Mouse (Mus musculus) layer of hippocampus, adult 18-20 months (tissue): ENCODE measurements around the gene Spef2. TPM values are rescaled to one million over a fixed set of nuclear protein-coding genes. Genes with fewer than 3 reads are reported as not detected.
"Not testable (repeated sequence)": the region's sequence is repeated elsewhere in the genome, so short reads cannot be mapped to it uniquely, and the experiment has no call there.

Experiments used
- DNase-seq, 2 experiments: peaks; one replicate each; pipeline ENCODE4 v3.0.0; 2022; ENCODE audit warnings: low spot score in 2 of 2
- total RNA-seq, 2 experiments: library from RNA; stranded (reverse); gene quantifications; 2 replicates each; pipeline ENCODE4 v1.2.3; 2021

The Spef2 gene
- total RNA-seq, 2 experiments from 2014 or later, result 3.1 to 3.2 TPM

DNA sequence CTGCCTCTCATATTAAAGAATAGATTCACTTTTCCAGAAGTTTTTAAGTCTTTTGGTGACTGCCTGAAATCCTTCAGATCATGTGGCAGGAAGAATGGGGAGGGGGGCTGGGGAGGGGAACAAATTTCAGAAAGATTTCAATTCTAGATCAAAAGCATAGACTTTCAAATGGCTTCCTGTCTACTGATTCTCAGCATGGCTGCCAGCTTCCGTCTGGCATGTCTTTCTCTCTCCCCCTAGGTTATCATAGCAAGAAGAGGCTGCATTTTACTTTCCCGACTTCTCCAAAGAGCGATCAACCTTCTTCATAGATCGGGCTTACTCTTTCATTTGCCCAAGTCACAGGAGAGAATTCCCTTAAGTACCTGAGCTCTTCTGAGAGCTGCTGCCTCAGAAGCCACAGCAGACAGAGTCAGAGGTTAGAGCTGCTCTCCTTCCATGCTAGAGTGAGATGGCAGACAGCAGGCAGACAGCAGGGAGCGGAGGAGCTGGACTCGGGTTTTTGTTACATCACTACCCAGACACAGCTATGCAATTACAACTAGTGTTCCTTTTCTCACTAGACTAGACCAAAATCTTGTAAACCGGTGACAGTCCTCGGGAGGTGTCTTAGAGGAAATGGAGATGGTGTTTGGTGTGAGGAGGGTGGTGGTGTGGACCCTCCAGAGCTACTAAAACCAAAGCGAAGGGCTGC is 71.2 kb downstream of the Spef2 start:
- DNase-seq, result no peak

DNA sequence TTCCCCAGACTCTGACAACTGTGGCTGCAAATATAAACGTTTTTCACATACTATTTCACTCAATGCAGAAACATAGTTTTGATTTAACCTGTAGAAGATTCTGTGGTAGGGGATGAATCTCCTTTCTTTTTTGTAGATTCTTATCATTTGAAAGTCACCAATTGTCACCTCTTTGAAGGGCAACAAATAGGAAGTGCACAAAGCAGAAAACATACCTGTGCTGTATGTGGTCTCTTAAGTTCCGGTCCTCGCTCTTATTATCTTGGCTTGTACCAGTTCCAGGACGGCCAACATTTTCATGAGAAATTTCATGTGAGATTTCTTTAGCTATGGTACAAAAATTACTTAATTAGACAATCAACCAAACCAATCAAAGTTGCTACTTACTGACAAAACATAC is 80.1 kb downstream of the Spef2 start:
- DNase-seq, result no peak

DNA sequence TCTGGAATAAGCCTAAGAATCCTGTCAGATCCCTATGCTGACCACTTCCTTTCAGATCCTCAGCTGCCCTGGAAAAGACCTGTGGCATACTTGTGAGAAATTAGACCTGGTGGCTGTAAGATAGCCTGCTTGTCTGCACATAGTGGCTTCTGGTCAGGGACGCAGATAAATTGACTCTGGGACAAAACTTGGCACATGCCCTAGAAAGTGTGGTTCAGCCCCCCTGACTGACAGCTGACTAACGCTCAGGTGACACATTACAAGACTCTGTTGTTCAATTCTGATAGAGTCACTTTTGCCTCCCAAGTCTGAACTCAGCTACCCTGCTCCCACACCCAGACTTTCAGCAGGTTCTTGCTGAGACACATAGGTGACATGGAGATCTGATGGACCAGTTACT is 83.7 kb downstream of the Spef2 start:
- not testable (repeated sequence) for DNase-seq

DNA sequence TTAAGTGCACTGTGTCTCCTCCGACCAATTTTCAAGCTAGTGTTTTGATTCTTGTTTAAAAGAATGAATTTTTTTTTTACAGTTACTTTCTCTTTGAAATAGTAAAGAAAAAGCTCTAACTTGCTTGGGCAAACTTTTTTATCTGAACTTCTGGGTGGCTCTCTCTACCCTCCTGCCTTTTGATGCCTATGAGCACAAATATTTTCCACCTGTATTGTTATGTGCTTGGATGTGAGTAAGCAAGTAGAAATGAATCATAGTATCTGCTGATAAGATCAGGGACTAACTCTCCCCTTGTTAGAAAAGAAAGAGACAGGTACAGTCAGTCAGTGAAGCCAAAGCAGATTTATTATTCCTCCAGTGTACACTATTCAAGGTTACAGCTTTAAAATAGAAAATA is 87.5 kb downstream of the Spef2 start:
- no peak for DNase-seq

DNA sequence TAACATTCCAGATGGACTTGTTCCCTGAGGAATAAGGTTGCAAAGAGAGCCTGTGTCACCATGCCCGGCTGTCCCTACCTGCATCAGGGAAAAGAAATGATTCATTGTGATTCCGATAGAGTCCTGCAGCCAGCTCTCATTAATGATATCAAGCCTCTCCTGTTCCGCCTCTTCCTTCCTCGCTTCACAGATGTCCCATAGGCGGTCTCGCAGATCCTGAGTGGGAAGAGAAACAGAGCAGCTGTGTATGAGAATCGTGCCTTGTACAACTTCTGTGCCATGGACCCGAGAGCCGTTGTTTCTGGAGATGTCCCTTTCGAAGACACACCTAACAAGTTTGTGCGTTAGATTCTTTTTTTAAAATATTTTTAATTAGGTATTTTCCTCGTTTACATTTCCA is 114.2 kb downstream of the Spef2 start:
- DNase-seq, result peak; percentile 58 to 81

DNA sequence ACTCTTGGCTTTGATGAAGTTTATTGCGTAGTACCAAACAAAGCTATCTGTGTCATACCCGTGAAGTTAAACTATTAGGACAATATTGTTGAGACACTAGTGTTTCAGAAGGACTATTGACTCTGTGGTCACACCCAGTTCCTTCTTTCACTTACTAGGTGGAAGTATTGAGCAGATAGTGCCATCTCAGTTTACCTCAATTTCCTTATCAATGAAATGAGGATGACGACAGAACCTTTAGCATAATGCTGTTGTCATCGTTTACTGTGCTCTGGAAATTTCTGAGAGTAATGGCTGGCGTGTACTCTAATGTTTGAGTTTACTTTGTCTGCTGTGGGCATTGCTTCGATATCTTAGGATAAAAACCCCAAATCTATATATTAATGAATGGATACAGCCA is 117.0 kb downstream of the Spef2 start:
- DNase-seq, result no peak

DNA sequence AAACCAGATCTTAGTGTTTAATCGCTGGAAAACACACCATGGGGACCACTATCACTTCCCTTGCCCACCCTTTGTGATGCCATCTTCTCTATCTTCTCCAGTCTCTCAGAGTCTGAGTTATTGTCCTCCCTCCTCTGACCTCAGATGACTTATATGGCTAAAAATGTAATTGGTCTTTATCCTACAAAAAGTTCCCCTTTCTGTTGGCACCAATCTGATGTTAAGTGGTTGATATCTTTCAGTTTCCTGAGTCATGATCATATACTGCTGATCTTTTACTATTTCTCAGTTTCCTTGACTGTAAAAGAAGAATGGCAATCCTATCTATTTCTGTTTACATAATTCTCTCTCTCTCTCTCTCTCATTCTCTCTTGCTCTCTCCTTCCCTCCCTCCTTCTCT is 119.0 kb downstream of the Spef2 start:
- no peak for DNase-seq

DNA sequence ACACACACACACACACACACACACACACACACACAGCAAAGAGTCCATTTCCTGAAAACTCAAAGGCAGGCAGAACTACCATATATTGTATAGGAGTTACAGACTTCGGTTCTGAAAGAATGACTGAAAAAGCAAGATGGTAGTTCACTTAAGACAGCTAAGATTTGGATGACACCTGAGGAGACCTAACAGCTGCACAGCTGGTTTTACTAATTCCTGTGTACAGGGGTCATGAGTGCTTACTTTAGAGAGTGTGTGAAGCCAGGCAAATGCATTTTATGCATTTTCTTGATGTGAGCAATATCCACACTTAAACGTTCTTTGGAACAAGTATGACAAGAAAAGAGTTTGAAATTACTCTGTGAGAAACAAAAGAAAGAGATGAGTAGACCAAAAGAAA is 124.0 kb downstream of the Spef2 start:
- no peak for DNase-seq

DNA sequence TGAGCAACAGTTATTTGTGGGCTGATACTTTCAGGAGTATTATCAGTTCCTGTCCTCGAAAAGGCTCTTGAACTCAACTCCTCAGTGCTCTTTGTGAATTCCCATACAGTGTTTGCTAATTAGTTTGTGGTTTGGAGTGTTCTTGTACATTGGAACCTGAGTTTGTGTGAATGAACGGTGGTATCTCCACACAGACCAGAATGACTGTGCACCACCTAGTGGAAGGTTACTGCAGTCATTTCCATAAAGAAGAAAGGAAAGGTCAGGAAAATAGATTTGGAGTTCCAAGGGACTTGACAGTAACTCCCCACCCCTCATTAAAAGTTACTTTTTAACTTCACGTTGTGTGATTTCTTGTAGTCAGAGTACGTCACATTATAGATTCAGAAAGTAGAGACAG is 140.5 kb downstream of the Spef2 start:
- DNase-seq, result peak in 1 of 2 experiments; percentile 34

DNA sequence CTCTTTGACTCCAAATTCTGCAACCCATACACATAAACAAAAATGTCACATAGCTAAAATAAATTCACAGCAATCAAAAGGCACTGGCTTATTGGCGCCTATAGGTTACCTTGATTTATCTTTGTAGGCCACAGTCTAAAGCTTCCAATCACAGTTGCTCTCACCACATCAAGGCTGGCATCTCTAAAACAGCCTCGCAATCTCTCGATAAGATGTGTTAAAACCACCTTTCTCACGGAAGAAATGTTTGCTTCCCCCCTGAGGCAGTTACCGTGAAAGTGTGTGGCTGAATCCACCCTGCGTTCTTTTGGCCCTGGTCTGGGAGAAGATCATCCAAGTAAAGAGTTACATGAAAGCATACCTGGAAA is 148.6 kb downstream of the Spef2 start:
- DNase-seq, result no peak

DNA sequence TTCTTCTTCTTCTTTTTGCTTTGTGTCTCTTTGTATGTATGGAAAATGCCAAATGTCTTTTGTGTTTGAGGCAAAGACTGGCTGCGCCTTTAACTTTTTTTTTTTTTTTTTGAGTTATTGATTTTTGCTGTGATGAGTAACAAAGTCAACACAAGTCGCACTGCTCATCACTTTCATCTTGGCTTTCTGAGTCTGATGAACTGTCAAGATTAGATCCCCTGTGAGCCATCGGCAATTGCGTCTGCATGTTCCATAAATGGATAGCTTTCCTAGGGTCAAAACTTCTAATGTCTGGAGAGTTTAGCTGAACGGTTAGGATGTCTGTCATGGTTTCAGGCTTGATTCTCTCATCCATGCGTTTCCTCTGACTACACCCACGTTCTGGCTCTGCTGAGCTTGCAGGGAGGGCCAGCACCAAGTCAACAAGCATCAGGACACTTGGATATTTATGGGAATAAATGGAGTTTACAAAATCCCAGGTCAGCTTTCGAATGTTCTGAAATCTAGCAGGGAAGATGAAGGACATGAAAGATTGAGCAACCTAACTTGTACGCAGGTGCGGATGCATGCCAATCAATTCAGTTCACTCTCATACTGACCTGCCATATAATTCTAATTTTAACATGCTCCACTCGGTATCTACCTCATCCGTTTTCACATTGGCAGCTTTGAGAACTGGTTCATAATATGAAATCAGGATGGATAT is 149.1 kb downstream of the Spef2 start:
- no peak for DNase-seq

DNA sequence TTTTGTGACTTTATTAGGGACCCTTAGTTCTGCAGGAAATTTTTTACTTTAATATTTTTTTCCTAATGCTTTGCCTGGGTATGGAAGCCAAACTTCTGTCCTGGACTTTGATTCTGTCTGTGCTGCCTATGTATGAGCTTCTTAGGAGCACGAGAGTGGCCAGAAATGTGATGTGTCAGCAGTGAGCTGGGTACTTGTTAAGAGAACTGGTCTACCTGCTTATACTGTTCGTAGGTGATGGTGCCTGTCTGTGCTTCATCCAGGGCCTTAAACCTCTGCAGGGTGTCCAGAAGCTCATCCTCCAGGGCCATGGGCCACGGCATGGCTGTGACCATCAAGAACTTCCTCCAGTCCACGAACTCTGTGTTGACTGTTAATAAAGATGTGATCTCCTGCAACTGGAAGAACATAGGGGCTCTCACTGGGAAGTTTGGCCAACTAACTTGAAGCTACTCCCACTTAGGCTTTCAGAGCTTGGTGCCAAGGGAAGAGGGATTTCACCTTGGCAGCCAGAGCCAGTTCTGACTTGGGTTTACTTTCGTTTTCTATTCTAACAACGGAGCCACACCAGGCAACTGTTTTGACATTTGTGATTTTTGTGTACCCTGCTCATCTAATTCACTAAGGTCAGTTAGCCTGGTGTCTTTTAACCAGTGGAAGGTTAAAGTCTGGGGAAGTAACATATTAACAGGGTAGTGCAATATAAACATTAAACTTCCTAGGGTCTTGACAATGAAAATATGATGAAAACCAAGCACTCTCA is 152.2 kb downstream of the Spef2 start:
- no peak for DNase-seq

DNA sequence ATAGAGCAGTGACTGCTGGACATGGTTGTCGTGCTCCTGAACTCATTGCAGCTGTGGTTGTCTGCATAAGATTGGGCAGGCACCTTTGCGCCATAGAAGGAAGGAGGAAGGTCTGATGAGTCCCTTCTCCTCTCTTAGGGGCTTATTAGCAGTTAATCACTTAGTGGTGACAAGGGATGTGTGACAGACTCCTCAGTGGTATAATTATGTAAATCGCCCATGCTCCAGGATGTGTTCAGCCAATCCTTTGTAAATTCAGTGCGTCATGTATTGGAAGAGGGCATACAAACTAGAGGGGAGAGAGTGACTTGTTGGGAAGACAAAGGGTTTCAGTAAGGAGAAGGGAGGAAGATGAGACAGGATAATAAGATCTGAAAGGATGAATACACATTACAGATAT is 158.7 kb downstream of the Spef2 start:
- DNase-seq, result no peak

DNA sequence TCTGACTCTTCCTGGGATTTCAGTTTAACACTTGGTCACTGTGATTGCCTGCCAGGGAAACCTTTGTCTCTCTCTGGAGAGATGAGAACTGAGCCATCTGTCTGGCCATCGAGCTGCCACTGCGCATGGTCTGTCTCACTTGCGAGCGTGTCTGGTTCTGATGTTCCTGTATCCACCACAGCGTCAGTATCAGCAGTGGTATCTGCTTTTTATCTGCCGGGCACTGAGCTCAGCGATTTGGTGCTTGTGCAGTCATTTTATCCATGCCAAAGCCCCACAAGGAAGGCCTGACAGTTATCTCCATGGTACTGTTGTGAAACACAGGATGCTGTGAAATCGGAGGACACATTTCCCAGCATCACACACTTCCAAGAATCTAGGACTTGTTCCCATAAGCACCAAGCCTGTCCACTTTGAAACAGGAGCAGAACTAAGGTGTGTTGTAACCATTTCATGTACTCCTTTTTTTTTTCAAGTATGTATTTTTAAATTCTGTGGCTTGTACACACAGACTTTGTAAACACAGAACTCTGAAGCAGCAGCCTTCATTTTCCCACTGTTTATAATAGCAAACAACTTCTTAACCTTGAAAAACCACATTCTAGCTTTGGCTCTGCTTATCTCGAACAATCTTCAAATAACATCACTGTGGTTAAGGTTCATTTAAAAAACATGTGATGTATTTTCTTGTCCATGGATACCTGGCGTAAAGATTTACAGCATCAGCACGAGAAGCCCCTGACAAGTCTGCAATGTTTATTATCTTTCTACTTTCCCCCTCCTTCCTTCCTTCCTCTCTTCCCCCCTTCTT is 168.0 kb downstream of the Spef2 start:
- no peak for DNase-seq

DNA sequence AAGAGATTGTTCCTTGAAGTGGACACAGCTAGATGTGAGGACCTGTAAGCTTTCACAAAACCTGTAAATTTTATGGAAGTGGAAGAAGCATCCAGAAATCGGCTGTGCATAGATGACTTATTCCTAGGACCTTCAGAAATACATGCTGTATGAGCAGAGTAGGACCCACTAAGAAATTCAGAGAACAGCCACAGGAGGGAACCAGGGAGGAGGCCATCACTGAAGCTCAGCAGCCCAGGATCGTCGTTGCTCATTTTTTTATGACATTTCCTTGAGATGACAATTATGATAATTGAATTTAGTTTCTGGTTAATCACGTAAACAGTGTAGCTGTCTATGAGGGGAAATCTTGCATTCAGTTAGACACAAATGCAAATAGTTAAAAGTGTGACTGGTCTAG is 171.4 kb downstream of the Spef2 start:
- DNase-seq, result peak in 1 of 2 experiments; percentile 18

DNA sequence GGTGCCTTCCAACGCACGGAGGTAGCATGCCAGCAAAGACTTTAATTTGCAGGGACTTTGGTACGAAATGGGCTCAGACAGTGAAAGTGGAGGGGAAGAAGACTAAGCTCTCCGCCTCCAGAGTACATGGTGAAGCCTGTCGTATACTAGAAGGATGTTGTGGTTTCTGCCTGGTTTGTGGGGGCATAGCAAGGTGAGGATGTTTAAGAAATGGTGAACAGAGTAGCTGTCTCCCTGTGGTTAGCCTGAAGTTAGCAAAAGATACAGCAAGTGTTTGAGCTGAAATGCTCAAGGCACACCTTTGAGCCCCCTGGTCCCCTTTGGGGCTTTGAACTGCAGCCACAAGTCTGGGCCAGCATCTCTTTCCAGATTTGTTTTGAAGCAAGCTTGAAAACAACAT is 173.9 kb downstream of the Spef2 start:
- no peak for DNase-seq

DNA sequence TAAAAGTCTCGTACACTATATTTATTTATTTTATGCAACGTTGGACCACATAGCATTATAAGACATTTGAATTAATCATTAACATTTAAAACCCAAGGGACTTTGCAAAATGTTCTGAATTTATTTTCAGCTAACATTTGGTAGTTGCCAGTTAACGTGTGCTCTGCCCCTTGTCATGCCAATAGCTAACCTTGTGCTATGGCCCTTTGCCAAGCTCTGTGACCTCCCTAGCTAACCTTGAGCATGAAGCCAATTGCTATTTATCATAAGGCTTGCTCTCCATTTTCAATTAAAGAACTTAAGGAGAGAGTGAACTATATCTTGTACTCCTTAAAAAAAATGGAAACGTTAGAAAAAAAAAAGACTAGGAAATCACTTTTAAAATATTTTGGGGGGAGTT is 175.3 kb downstream of the Spef2 start:
- no peak for DNase-seq

DNA sequence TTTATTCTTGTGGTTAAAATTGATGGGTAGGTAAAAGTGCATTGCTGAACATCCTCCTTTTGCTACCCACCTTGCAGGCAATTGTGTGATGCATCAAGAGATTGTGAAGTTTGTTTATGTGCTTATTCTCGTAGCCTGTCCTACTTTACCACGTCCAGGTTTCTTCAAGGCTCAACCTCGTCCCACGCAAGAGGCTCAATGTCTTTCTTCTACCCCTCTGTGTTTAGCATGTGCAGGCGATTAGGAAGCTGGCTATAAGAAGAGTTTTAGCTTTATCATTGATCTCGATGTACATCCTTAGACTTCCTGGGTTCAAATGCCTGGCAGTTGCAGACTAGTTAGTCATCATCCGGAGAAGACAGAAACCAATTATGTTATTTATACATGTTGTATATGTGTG is 176.0 kb downstream of the Spef2 start:
- DNase-seq, result no peak

DNA sequence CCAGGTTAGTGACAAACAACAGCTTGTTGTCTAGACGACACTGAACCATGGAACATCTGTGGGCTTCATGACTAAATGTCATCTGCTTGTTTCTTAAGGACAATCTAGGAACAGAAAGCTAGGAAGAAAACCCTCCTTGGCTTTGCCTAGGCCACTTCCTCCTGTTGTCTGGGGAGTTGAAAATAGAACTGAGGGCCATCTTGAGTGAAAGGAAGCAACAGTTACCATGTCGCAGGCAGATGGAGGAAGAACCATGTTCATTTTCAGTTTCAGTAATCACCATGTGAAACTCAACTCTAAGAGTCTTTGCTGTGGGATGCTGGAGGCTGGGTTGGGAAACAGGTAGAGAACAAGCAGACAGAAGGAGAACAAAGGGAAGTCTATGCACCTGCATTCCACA is 176.8 kb downstream of the Spef2 start:
- DNase-seq, result no peak

DNA sequence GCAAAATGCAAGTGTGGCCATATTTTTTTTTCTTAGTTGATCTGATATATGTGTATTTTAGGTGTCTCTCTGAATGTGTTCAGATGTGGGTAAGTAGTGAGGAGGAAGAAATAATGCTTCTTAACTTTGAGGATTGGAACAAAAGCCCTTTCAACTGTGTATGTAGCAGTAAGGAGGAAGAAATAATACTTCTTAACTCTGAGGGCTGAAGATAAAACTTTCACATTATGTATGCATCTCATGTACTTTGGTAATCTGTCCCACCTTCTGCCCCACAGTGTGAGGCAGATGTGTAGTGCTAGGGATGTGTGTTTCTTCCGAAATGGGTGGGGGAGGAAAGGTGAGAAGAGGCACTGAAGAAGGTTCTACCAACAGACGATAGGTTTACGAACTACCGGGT is 181.4 kb downstream of the Spef2 start:
- DNase-seq, result no peak

DNA sequence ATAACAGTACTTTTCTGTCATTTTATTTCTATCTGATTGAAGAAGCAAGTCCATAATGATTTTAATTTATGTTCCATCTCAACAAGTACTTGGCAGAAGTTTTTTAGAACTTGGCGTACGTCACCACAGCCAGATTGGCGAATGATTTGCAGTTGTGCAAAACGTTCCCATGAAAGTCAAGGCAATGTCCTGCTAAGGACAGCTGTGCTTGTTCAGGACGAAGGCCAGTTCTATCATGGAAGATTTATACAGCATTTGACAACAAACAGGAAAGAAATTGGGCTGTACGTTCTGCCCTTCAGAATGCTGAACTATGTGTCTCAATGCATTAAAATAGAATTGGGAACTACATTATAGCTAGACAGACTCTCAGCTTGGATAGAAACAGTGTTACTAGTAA is 183.3 kb downstream of the Spef2 start:
- peak in 1 of 2 experiments; percentile 63 for DNase-seq

DNA sequence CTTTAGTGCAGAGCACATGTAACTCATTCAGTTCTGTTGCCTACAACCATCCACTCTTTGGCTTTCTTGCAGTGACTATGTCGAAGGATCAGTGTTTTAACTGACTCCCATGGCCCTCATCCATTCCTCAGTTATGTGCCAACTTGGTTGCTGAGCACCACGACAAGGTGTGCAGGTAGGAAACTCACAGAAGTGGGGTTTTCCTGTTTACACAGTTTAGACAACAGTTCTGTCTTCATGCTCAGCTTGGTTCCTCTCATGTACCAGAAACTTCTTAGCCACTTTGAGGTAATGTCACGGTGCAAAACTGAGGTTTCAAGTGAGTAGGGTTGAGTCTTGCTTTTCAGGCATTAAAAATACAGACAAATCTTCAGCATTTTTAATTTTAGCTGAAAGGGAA is 184.5 kb downstream of the Spef2 start:
- DNase-seq, result no peak
